Mouse (Mus musculus) adrenal gland, adult 18-20 months (tissue): ENCODE data around the gene Phf5a. TPM values are rescaled to one million over a fixed set of nuclear protein-coding genes. Genes with fewer than 3 reads are reported as not detected.
A peak's percentile ranks its signal among the peaks of the same experiment; 100 is the strongest.

Experiments used
- DNase-seq, 2 experiments: peaks; one replicate each; pipeline ENCODE4 v3.0.0; 2021 to 2022; ENCODE audit warnings: low spot score in 2 of 2
- total RNA-seq, 2 experiments: library from RNA; stranded (reverse); gene quantifications; 1 replicate in 1 of 2; 2 replicates in 1 of 2; pipeline ENCODE4 v1.2.3; 2021

Phf5a gene
- total RNA-seq, 2 experiments from 2014 or later = 54.3 to 55.6 TPM

GRCm38 (mm10) chr15:81831136-81831825 is 40.4 kb downstream of the Phf5a start:
- DNase-seq = peak; percentile 87 to 90

GRCm38 (mm10) chr15:81830530-81830929 is 41.2 kb downstream of the Phf5a start:
- no peak for DNase-seq

- DNase-seq = no peak
These were observed 42.5 kb downstream of the Phf5a start for GRCm38 (mm10) chr15:81829208-81829580.

GRCm38 (mm10) chr15:81828426-81829207 is 43.1 kb downstream of the Phf5a start:
- DNase-seq = no peak

GRCm38 (mm10) chr15:81824832-81825231 is 46.9 kb downstream of the Phf5a start:
- no peak for DNase-seq

- no peak for DNase-seq
These were observed 49.1 kb downstream of the Phf5a start for GRCm38 (mm10) chr15:81822631-81823030.

- DNase-seq = no peak
These were observed 53.3 kb downstream of the Phf5a start for GRCm38 (mm10) chr15:81818404-81818803.

- DNase-seq = no peak
These were observed 56.9 kb downstream of the Phf5a start for GRCm38 (mm10) chr15:81814716-81815370.

Other genes starting within 250 kb of the Phf5a start
- 10 to 100 TPM; 18.2 to 18.5 TPM for gene L3mbtl2, start 208.0 kb downstream of the Phf5a start, total RNA-seq
- gene Chadl, start 174.6 kb downstream of the Phf5a start, total RNA-seq = 1 to 10 TPM; 1.8 to 3.0 TPM
- gene Zc3h7b, start 126.9 kb downstream of the Phf5a start, total RNA-seq = 10 to 100 TPM; 68.9 to 69.9 TPM
- gene Rangap1, start 126.4 kb downstream of the Phf5a start, total RNA-seq = 10 to 100 TPM; 69.7 to 70.0 TPM
- 10 to 100 TPM; 45.0 to 46.9 TPM for gene Tef, start 69.5 kb downstream of the Phf5a start, total RNA-seq
- gene Tob2, start 13.1 kb downstream of the Phf5a start, total RNA-seq = 100 to 1,000 TPM; 103 to 121 TPM
- gene Aco2, start 398 bp upstream of the Phf5a start, total RNA-seq = 1,000 to 10,000 TPM in 1 of 2 experiments, 100 to 1,000 TPM in 1; 791 to 1,455 TPM
- gene Polr3h, start 54.3 kb upstream of the Phf5a start, total RNA-seq = 10 to 100 TPM; 16.2 to 19.9 TPM
- 1 to 10 TPM; 6.9 to 9.2 TPM for gene Csdc2, start 64.8 kb upstream of the Phf5a start, total RNA-seq
- gene Pmm1, start 89.0 kb upstream of the Phf5a start, total RNA-seq = 10 to 100 TPM; 58.0 to 85.4 TPM
- not detected for gene 1700029P11Rik, start 108.6 kb upstream of the Phf5a start, total RNA-seq
- gene Xrcc6, start 115.9 kb upstream of the Phf5a start, total RNA-seq = 10 to 100 TPM; 55.8 to 88.9 TPM
- 100 to 1,000 TPM in 1 of 2 experiments, 10 to 100 TPM in 1; 52.7 to 123 TPM for gene Desi1, start 162.0 kb upstream of the Phf5a start, total RNA-seq
- gene Snu13, start 175.7 kb upstream of the Phf5a start, total RNA-seq = 10 to 100 TPM; 80.5 to 99.1 TPM
- not detected for gene 4930407I10Rik, start 187.2 kb upstream of the Phf5a start, total RNA-seq
- gene Mei1, start 198.1 kb upstream of the Phf5a start, total RNA-seq = 1 to 10 TPM in 1 of 2 experiments, under 1 TPM in 1; 0.58 to 4.1 TPM